Mouse (Mus musculus) heart, postnatal 0 days (tissue): ENCODE data around the gene Olfr125.

Experiments
- CTCF ChIP-seq: IDR thresholded peaks from 2 replicates; pipeline ENCODE4 v1.5.1; 2016; ENCODE audit warnings: antibody characterized with exemption, control low read depth, low read depth
- EP300 ChIP-seq: IDR thresholded peaks from 2 replicates; pipeline ENCODE4 v1.6.1; 2016; ENCODE audit warnings: antibody characterized with exemption, low read depth

DNA sequence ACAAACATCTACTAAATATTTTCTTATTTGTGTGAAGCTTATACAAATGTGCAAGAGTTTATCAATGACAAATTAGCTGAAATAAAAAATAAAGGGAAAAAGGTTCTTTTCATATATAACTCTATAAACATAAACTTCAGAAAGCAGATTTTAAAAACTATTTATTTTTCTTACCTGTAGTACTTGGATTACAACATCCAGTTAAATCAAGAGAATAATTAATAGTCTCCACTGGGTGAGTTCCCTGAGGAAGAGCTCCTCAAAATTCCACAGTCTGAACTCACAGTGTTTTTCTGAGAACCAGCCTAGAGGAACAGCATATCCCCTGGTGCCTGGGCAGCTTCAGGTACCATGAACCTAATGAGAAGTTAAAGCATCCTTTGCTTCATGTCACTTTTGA lies at the start of gene Olfr125:
- TF ChIP-seq CTCF, result no peak
- TF ChIP-seq EP300, result no peak
